Mouse (Mus musculus) kidney, postnatal 0 days (tissue): Measurements from ENCODE around the gene Usp54. TPM values are rescaled to one million over a fixed set of nuclear protein-coding genes. Genes with fewer than 3 reads are reported as not detected.

Experiments used
- ATAC-seq: fragments of 200-750 bp; cut with Nextera tagmentation; replicated peaks from 2 replicates; pipeline ENCODE4 v1.8.0; 2017; ENCODE audit warnings: low read depth, moderate number of reproducible peaks, moderate TSS enrichment, moderate library complexity; ENCODE audit not compliant: low FRiP score
- DNase-seq: peaks from one replicate; pipeline ENCODE4 v3.0.0-alpha.2; 2016; ENCODE audit warnings: low spot score
- H3K27ac ChIP-seq: fragments of 300-500 bp; sonication (generic); 2 replicates; pipeline ENCODE4 v1.5.1; 2014; ENCODE audit warnings: mild to moderate bottlenecking
- H3K27me3 ChIP-seq: fragments of 300-500 bp; sonication (generic); 2 replicates; pipeline ENCODE4 v1.6.1; 2014; ENCODE audit warnings: low read length, mixed read lengths; ENCODE audit not compliant: insufficient read depth
- H3K36me3 ChIP-seq: fragments of 300-500 bp; sonication (generic); 2 replicates; pipeline ENCODE4 v1.6.1; 2014; ENCODE audit warnings: low read length, mixed read lengths; ENCODE audit not compliant: insufficient read depth
- H3K4me1 ChIP-seq: fragments of 300-500 bp; sonication (generic); replicated peaks from 2 replicates; pipeline ENCODE4 v1.6.1; 2014; ENCODE audit warnings: antibody characterized with exemption, low read length, mixed read lengths; ENCODE audit not compliant: insufficient read depth
- H3K4me2 ChIP-seq: fragments of 300-500 bp; sonication (generic); 2 replicates; pipeline ENCODE4 v1.6.1; 2014; ENCODE audit warnings: mild to moderate bottlenecking, low read length, moderate library complexity, mixed read lengths
- H3K4me3 ChIP-seq: fragments of 300-500 bp; sonication (generic); replicated peaks from 2 replicates; pipeline ENCODE4 v1.5.1; 2014; ENCODE audit warnings: low read depth, low read length
- H3K9ac ChIP-seq: fragments of 300-500 bp; sonication (generic); 2 replicates; pipeline ENCODE4 v1.6.1; 2014; ENCODE audit warnings: low read depth, low read length
- H3K9me3 ChIP-seq: fragments of 300-500 bp; sonication (generic); replicated peaks from 2 replicates; pipeline ENCODE4 v1.6.1; 2016; ENCODE audit warnings: low read length, inconsistent platforms, mixed read lengths
- CTCF ChIP-seq: IDR thresholded peaks from 2 replicates; pipeline ENCODE4 v1.5.1; 2016; ENCODE audit warnings: antibody characterized with exemption, low read depth, mild to moderate bottlenecking, moderate library complexity
- WGBS: fragments of 180-500 bp; shearing (Covaris S2); extraction: QIAGEN DNeasy Blood & Tissue Kit; methylation state at CpG from one replicate; pipeline ENCODE4 v1.1.7; 2014; 5-methylcytosine and 5-hydroxymethylcytosine counted together
- polyA plus RNA-seq: library from polyadenylated mRNA; unstranded; fragments of >200 nt; fragmentation: Nextera tagmentation; extraction: Ambion mirVana; gene quantifications from 2 replicates; pipeline ENCODE4 v1.2.1, GENCODE M21; 2015

Gene Usp54
- polyA plus RNA-seq, 1 experiment from 2014 or later = 4.8 TPM

DNA sequence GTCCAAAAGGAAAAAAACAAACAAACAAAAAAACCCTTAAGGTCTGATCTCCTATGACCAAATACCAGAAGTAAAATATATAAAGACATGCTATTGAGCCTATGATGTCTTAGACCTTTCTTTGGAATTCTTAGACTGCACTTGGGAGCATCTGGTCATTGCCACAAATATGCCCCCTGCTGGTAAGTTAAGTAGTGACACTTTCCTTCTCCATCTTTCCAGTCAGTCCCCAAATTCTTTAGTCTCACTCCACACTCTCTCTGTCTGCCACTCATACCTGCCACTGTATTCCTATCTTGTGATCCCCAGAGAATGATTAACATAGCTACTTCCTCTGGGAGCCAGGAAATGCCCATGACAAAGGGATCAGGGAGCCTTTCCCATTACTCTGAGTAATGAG, 17.5 kb upstream of the Usp54 start:
- peak; percentile 84 for TF ChIP-seq CTCF
- DNase-seq = peak; percentile 89

DNA sequence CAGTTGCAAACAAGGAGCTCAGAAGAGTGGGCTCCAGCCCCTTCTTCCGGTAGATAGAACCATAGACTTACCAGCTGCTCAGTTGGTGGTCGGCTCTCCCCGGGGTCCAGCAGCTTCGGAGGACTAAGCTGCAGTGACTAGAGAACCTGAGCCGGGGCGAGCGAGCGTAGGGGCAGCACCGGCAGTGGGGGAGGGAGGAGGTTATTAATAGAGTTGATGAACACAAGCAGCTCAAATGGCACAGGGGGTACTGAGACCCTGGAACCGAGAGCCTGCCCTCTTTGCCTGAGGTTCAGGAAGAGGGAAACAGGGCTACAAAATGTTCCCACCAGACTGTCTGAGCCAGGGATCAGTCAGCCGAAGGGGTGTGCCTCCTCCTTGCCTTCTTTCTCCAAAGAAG, 15.5 kb upstream of the Usp54 start, which contains the start of gene Myoz1:
TSS of gene Myoz1 (minus strand) at position 180 of the 400 bp plus-strand sequence.
- peaks cover 2% of the 10 kb centered on the region; the same call in 1 of the 2 replicates for H3K4me1 ChIP-seq
- no peaks in the 10 kb centered on the region for H3K9me3 ChIP-seq
- no peaks in the 10 kb centered on the region for H3K27me3 ChIP-seq
- no peak for TF ChIP-seq CTCF
- ATAC-seq (no peak), DNase-seq (peak; percentile 28)
- 42% methylated on average over 11 of the region's 11 CpGs for WGBS
- no peak within 1 kb of the TSS for H3K27ac ChIP-seq
- no peaks in the 10 kb centered on the region for H3K36me3 ChIP-seq
- no peak within 1 kb of the TSS for H3K4me2 ChIP-seq
- H3K4me3 ChIP-seq = no peak within 1 kb of the TSS
- 0 out of 2 replicates have a peak within 1 kb of the TSS, but pooled peaks have one; percentile 18 for H3K9ac ChIP-seq

More for the DNA sequence above, 17.5 kb upstream of the Usp54 start:
- H3K4me1 ChIP-seq = peaks cover 3% of the 10 kb centered on the region; the same call in 1 of the 2 replicates
- H3K36me3 ChIP-seq = no peaks in the 10 kb centered on the region
- no peaks in the 10 kb centered on the region for H3K27me3 ChIP-seq
- no peak overlapping the region for H3K9ac ChIP-seq
- H3K9me3 ChIP-seq = no peaks in the 10 kb centered on the region
- no peak for ATAC-seq
- no peak overlapping the region for H3K4me2 ChIP-seq
- no peak overlapping the region for H3K27ac ChIP-seq
- no peak overlapping the region for H3K4me3 ChIP-seq

- no peak for TF ChIP-seq CTCF
- no peak overlapping the region for H3K4me3 ChIP-seq
- no peaks in the 10 kb centered on the region for H3K9me3 ChIP-seq
- no peak overlapping the region for H3K4me2 ChIP-seq
- peaks cover 2% of the 10 kb centered on the region; the same call in 1 of the 2 replicates for H3K4me1 ChIP-seq
- no peak overlapping the region for H3K9ac ChIP-seq
- DNase-seq (no peak), ATAC-seq (no peak)
- H3K36me3 ChIP-seq = no peaks in the 10 kb centered on the region
- no peak overlapping the region for H3K27ac ChIP-seq
- H3K27me3 ChIP-seq = no peaks in the 10 kb centered on the region
- 56% methylated on average over 9 of the region's 9 CpGs for WGBS
Measured at GRCm38 (mm10) chr14:20655731-20656130, 14.9 kb upstream of the Usp54 start.

DNA sequence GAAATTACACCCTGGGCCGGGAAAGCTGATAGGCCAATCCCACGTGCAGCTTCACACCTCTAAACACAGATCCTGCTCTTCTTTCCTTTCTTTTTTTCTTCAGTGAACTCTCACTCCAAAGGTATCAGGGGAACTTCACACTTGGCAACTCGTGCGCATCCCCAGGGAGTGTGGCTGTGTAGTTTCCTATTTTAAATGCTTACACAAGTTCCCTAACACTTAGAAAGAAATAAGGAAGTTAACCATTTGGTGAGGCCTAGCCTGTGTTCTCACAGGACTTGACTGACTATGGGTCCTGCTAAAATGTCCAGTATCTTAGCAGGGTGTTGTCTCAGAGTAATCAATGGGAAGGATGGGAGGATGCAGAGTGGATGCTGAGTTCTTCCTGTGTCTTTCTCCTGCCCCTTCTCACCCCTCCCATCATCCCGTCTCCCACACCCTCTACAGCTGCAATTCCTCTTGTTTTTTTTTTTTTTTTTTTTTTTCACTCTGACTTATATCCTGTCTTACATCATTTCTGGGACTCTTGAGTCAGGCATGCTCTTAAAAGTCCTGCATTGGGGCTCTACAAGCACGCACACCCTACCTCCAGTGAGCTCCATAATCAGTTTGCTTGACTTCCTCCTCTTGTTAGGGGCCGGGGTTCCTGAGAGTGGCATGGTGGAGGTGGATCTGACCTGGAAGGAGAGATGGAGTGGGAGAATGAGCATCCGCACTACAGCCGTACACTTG, 14.0 kb upstream of the Usp54 start:
- Histone ChIP-seq H3K27me3 (no peaks in the 10 kb centered on the region), H3K4me1 (no peaks in the 10 kb centered on the region; the same call in 1 of the 2 replicates), H3K4me2 (no peak overlapping the region), H3K9ac (no peak overlapping the region), H3K27ac (no peak overlapping the region), H3K4me3 (no peak overlapping the region), H3K36me3 (no peaks in the 10 kb centered on the region), H3K9me3 (no peaks in the 10 kb centered on the region)
- TF ChIP-seq CTCF = no peak
- WGBS = 52% methylated on average over 9 of the region's 9 CpGs
- DNase-seq (no peak), ATAC-seq (no peak)

DNA sequence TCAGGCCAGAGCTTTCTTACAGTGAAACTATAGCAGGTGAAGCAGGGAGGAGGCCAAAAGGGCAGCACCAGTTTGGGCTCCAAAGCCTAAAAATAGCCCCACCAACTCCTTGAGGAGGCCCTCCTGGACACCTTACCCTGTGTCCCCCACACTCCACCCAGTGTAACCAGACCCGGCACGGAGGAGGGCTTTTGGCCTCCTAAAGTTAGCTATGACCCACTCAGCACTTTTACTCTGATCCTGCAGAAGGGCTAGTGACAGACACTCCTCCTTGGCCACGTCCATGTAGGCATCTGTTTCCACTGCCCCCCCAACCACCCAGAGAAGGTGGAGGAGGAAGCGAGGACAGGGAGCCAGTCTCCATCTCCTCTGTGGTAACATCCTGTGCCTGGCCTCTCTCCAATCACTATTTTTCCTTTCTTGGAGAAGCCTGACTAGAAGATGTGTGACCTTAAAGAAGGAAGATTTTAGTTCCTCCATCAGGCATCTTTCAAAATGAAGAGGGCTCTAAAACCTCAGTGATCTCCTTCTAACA, 10.9 kb upstream of the Usp54 start:
- WGBS = 44% methylated on average over 4 of the region's 4 CpGs
- H3K27me3 ChIP-seq = no peaks in the 10 kb centered on the region
- no peak for ATAC-seq
- H3K27ac ChIP-seq = no peak overlapping the region
- no peak for DNase-seq
- H3K4me3 ChIP-seq = no peak overlapping the region
- no peak for TF ChIP-seq CTCF
- H3K4me1 ChIP-seq = no peaks in the 10 kb centered on the region; the same call in 1 of the 2 replicates
- H3K9me3 ChIP-seq = no peaks in the 10 kb centered on the region
- H3K9ac ChIP-seq = no peak overlapping the region
- no peaks in the 10 kb centered on the region for H3K36me3 ChIP-seq
- H3K4me2 ChIP-seq = no peak overlapping the region

DNA sequence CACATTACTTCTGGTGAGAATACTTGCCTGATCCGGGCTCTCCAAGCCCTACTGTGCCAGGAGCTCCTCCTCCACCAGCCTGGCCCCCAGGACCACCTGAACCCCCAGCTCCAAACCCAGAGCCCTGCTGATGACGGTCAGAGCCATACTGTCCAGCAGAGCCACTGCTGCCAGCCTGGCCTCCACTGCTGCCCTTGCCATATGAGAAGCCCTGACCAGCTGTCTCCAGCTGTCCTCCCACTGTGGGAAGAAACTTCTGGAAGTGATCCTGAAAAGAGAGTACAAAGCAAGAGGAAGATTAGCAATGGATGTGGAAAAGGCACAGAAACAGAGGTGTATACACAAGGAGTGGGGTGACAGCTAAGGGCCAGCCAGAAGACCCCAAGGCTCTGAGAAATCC, 10.1 kb upstream of the Usp54 start:
- Histone ChIP-seq H3K9me3 (no peaks in the 10 kb centered on the region), H3K27ac (no peak overlapping the region), H3K9ac (no peak overlapping the region), H3K4me3 (no peak overlapping the region), H3K4me1 (no peaks in the 10 kb centered on the region; the same call in 1 of the 2 replicates), H3K27me3 (no peaks in the 10 kb centered on the region), H3K4me2 (no peak overlapping the region), H3K36me3 (no peaks in the 10 kb centered on the region)
- no peak for TF ChIP-seq CTCF
- DNase-seq = no peak
- no peak for ATAC-seq
- WGBS = 77% methylated on average over 2 of the region's 2 CpGs
